Mouse (Mus musculus): ENCODE results near the gene Mvb12b. TPM values are rescaled to one million over a fixed set of nuclear protein-coding genes. Genes with fewer than 3 reads are reported as not detected.

Gene Mvb12b
- total RNA-seq, 2 experiments from 2014 or later = 91.3 to 97.1 TPM

DNA sequence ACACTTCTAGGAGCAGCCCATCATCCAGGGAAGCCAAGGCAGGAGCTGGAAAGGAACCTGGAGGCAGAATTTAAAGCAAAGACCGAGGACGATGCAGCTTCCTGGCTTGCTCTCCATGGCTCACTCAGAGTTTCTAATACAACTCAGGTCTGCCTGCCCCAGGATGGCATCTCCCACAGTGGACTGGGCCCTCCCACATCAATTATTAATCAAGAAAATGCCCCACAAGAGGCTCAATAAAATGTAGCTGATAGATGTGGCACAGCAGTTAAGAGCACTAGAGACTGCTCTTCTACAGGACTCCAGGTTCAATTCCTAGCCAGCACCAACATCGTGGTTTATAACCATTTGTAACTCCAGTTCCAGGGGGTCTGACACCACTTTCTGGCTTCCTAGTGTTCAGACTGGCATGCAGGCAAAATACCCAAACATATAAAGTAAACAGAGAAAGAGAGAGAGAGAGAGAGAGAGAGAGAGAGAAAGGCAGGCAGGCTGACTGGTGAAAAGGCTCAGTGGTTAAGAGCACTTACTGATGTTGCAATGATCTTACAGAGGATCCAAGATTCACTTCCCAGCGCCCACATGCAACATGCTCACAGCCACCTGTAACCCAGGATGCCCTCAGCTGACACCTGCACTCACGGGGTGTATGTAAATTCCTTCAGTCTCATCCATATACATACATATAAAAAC is 18.6 kb downstream of the Mvb12b start:
- no peak for DNase-seq (ENCODE audit: low spot score in 2 of 2)
- intact Hi-C loops (cut with DNase I) = no loop called here

DNA sequence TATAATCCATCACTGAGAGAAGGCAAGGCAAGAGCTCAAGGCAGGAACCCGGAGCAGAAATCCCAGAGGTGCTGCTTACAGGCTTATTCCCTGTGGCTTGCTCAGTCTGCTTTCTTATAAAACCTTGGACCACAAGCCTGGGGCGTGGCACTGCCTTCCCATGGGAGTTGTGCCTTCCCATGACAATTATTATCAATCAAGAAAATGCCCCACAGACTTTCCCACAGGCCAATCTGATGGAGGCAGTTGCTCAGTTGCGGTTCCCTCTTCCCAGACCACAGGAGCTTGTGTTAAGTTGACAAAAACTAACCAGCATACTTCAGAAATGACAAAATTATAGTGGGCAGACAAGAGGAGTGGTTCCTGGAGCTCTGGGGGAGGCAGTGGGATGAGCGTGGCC is 19.4 kb downstream of the Mvb12b start:
- no peak for DNase-seq (ENCODE audit: low spot score in 2 of 2)
- intact Hi-C loops (cut with DNase I) = no loop called here

- no peak for DNase-seq (ENCODE audit: low spot score in 2 of 2)
- intact Hi-C loops (cut with DNase I) = no loop called here
Measured at GRCm38 (mm10) chr2:33856746-33857145, 31.0 kb downstream of the Mvb12b start.

GRCm38 (mm10) chr2:33853011-33853976 is 34.5 kb downstream of the Mvb12b start:
- DNase-seq (ENCODE audit: low spot score in 2 of 2) = no peak
- intact Hi-C loops (cut with DNase I) = no loop called here

DNA sequence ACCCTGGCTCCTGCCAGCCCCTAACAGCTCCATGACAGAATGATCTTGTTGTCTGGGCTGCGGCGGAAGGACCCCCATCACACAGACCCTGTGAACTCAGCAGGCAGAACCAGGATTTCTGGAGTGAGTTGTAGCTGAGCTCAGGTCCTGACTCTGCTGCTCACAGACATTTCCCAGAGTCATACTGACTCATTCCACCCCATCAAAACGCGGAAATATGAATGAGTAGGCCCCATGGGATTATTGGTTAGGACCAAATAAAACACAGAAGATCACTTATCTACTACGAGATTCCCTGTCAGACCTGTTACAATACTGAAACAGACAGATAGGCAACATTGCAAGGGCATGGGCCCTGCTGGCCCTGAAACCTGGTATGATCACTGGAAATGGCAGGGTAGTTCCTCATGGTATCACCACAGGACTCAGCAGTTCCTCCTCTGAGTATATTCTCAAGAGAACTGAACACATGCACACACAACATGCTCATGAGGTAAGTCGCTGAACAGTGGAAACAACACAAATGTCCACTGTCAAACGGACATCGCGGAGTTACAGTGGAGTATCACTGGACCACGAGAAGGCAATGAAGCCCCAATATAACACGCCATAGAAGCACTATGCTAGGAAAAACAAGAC is 40.4 kb downstream of the Mvb12b start:
- no peak for DNase-seq (ENCODE audit: low spot score in 2 of 2)
- intact Hi-C loops (cut with DNase I) = no loop called here

GRCm38 (mm10) chr2:33846635-33847034 is 41.1 kb downstream of the Mvb12b start:
- intact Hi-C loops (cut with DNase I) = no loop called here

GRCm38 (mm10) chr2:33843642-33844041 is 44.1 kb downstream of the Mvb12b start:
- no peak for DNase-seq (ENCODE audit: low spot score in 2 of 2)
- intact Hi-C loops (cut with DNase I) = no loop called here

More at GRCm38 (mm10) chr2:33846635-33847034, 41.1 kb downstream of the Mvb12b start:
- no peak for DNase-seq (ENCODE audit: low spot score in 2 of 2)

GRCm38 (mm10) chr2:33842983-33843577 is 44.7 kb downstream of the Mvb12b start:
- intact Hi-C loops (cut with DNase I) = no loop called here
- no peak for DNase-seq (ENCODE audit: low spot score in 2 of 2)

GRCm38 (mm10) chr2:33841980-33842379 is 45.8 kb downstream of the Mvb12b start:
- intact Hi-C loops (cut with DNase I) = no loop called here
- DNase-seq (ENCODE audit: low spot score in 2 of 2) = no peak

DNA sequence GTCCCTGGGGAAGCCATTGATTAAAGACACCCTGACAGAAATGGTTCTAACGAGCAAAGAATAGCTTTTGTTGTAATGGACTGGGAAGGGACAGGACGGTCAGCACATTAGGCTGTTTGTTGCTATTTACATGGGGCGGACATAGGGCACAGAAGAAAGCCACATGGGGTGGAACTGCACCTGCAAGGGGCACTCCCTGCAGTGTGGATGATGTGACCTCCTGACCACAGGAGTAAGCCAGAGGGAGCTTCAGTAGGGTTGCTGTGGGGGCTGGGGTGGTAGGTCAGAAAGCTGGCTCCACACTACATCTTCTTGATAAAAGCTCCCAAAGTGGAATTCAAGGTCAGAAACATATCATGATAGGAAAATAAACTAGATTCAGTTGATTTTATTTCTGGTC is 47.3 kb downstream of the Mvb12b start:
- no peak for DNase-seq (ENCODE audit: low spot score in 2 of 2)

DNA sequence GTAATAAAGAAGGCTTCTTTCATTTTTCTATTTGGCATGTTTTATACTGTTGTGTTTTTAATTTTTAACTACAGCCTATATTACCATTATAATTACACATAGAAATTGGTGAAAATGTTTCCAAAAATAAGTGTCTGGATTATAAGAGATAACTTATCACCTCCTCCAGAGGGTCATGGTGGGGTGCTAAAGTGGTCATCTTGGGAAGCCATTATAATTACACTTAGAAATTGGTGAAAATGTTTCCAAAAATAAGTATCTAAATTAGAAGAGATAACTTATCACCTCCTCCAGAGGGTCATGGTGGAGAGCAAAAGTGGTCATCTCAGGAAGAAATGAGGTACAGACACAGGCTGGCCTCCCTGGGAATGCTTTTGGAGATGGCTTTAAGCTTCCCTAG is 48.5 kb downstream of the Mvb12b start:
- intact Hi-C loops (cut with DNase I) = no loop called here
- DNase-seq (ENCODE audit: low spot score in 2 of 2) = no peak

More for the DNA sequence above, 47.3 kb downstream of the Mvb12b start:
- intact Hi-C loops (cut with DNase I) = no loop called here

- intact Hi-C loops (cut with DNase I) = no loop called here
- DNase-seq (ENCODE audit: low spot score in 2 of 2) = no peak
Measured at GRCm38 (mm10) chr2:33837297-33837696, 50.4 kb downstream of the Mvb12b start.

GRCm38 (mm10) chr2:33836660-33837213 is 51.0 kb downstream of the Mvb12b start:
- DNase-seq (ENCODE audit: low spot score in 2 of 2) = no peak
- intact Hi-C loops (cut with DNase I) = no loop called here

DNA sequence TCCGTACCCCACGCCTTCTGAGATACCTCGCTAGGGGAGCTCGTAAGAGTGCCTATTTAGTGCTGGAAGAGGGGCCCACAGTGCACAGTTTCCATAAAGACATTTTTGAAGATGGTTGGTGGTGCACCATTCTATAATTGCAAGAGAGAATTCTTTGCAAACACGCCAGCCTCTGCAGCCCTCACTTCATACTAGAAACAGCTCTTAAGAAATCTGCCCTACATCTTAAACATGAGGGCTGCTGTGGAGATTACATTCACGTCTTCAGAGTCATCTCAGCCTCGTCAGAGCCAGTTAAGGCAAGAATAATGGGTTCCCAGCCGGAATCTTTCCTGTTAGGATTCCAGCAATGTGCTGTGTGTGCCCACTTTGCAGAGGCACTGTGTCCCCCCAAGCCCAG is 52.7 kb downstream of the Mvb12b start:
- DNase-seq (ENCODE audit: low spot score in 2 of 2) = no peak
- intact Hi-C loops (cut with DNase I) = no loop called here

DNA sequence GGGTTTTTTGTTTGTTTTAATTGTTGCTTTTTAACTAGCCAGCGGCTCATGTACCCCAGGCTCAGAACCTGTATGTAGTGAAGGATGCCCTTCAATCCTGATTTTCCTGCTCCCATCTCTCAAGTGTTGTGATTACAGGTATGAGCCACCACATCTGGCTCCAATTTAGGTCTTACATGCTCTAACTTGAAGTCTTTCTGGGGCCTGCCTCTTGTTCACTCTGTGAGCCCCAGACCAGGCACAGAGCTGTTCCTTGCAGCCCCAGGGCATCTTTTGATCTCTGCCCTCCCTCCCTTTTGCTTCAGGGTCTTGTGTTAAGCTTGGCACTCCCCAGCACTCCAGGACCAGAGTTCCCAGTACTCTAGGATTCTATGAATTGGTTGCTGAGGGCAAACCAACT is 53.8 kb downstream of the Mvb12b start:
- intact Hi-C loops (cut with DNase I) = no loop called here
- no peak for DNase-seq (ENCODE audit: low spot score in 2 of 2)

DNA sequence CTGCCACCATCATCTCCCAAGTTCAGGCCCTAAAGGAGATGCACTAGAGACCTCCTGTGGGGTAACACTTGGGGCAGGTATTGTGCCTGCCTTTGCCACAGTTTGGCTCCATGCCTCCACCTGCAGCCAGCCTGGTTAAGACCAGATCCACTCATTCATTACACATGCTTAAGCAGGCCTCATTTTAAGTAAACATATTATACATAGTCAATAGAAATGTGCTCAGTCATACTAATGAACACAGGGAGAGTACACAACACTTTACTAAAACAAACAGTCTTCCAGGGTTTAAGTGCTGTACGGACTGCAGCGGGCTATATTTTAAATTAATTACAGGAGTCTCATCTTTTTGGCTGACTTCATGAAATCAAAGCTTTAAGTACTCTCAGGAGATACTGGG is 57.9 kb downstream of the Mvb12b start:
- no peak for DNase-seq (ENCODE audit: low spot score in 2 of 2)
- intact Hi-C loops (cut with DNase I) = loop anchor here (10.0 kb wide), 1 partner anchor 805 kb away; no protein-coding TSS in a partner anchor

- DNase-seq (ENCODE audit: low spot score in 2 of 2) = no peak
- intact Hi-C loops (cut with DNase I) = loop anchor here (10.0 kb wide), 1 partner anchor 808 kb away; no protein-coding TSS in a partner anchor
Measured at GRCm38 (mm10) chr2:33826777-33827176, 61.0 kb downstream of the Mvb12b start.

DNA sequence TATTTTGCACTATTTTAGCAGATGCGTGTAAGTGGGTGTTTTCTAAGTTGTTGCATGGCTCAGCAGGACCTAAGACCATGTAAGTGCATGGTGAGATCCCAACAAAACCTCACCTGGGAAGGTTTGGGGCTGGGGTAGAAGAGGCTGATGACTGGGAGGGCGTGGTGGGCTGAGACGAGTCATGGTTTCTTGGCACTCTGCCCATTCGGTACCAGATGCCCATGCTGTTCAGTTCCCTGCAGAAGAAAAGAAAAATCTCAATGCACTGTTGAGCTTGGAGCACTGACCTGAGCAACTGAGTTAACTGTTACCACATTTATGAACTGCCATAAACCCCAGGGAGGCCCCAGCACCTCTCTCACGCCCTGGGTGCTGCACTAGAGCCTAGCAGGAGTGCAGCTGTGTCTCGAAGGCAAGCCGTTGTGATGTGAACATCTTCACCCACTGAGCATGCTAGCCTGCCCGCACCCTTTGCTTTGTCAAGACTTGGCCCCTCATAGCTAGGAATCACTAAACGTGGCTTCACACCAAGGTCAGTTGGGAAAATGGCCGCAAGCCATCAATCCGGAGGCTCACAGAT is 62.7 kb downstream of the Mvb12b start:
- no peak for DNase-seq (ENCODE audit: low spot score in 2 of 2)
- intact Hi-C loops (cut with DNase I) = loop anchor here (5.0 to 10.0 kb wide), 4 partner anchors 62 to 810 kb away; partner anchors contain the start of gene Mvb12b
